Mouse (Mus musculus): ENCODE measurements around the gene Fuom. TPM values are rescaled to one million over a fixed set of nuclear protein-coding genes. Genes with fewer than 3 reads are reported as not detected.
"Not testable (repeated sequence)": the region's sequence is repeated elsewhere in the genome, so short reads cannot be mapped to it uniquely, and the experiment has no call there.

The Fuom gene
- polyA plus RNA-seq (2014; fragmentation: Nextera tagmentation; extraction: Ambion mirVana) = 26.0 and 29.4 TPM in 2 replicates

- Histone ChIP-seq H3K9me3 (ENCODE audit: control insufficient read depth, low read length) (no peaks in the 10 kb centered on the region), H3K36me3 (ENCODE audit: control insufficient read depth, insufficient read depth, low read length) (peaks cover 22% of the 10 kb centered on the region), H3K4me3 (ENCODE audit: low read depth, low read length) (peak within 1 kb of the TSS; percentile 48), H3K4me2 (ENCODE audit: low read depth, low read length) (peak within 1 kb of the TSS; percentile 76), H3K27me3 (replicated peaks; ENCODE audit: control insufficient read depth, insufficient read depth, low read length) (no peaks in the 10 kb centered on the region), H3K9ac (ENCODE audit: low read depth, low read length) (peak within 1 kb of the TSS; percentile 67), H3K27ac (replicated peaks; ENCODE audit: low read depth, low read length) (no peak within 1 kb of the TSS), H3K4me1 (ENCODE audit: control insufficient read depth, insufficient read depth, low read length) (peaks cover 5% of the 10 kb centered on the region; the same call in 1 of the 2 replicates)
- peak; percentile 89 for DNase-seq (ENCODE audit: low spot score)
- under 1% methylated on average over 26 of the region's 30 CpGs for WGBS
- peak; percentile 94 for ATAC-seq (ENCODE audit: low read depth)
Measured at GRCm38 (mm10) chr7:140101993-140102860, at the start of gene Fuom. Gene Fuom (minus strand): TSS chr7:140102441.

GRCm38 (mm10) chr7:140144550-140144949 lies 42.3 kb upstream of the Fuom start:
- Histone ChIP-seq H3K27me3 (replicated peaks; ENCODE audit: control insufficient read depth, insufficient read depth, low read length) (no peaks in the 10 kb centered on the region), H3K36me3 (ENCODE audit: control insufficient read depth, insufficient read depth, low read length) (peaks cover 6% of the 10 kb centered on the region; the same call in 1 of the 2 replicates), H3K9ac (ENCODE audit: low read depth, low read length) (no peak overlapping the region), H3K27ac (replicated peaks; ENCODE audit: low read depth, low read length) (no peak overlapping the region), H3K4me1 (ENCODE audit: control insufficient read depth, insufficient read depth, low read length) (no peaks in the 10 kb centered on the region), H3K4me3 (ENCODE audit: low read depth, low read length) (no peak overlapping the region), H3K4me2 (ENCODE audit: low read depth, low read length) (no peak overlapping the region), H3K9me3 (ENCODE audit: control insufficient read depth, low read length) (no peaks in the 10 kb centered on the region)
- ATAC-seq (ENCODE audit: low read depth) (no peak), DNase-seq (ENCODE audit: low spot score) (no peak)
- 92% methylated on average over 4 of the region's 4 CpGs for WGBS

DNA sequence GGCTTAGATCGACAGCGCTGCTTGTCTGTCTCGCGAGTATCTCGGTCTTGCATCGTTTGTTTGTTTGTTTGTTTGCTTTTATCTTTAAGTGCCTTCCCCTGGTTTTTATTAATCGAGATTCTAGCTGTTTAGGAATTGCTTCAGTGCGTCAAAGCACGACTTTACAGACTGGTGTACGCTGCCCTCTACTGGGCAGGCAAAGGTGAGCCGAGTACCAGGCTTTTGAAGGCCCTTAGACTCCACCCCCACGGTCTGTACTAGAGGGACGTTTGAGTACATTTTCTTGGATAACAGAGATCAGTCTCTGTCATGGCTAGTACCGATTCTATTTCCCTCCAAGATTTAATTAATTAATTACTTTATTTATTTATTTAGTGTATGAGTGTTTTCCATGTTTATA lies 39.1 kb upstream of the Fuom start:
- 5% methylated on average over 14 of the region's 14 CpGs for WGBS
- DNase-seq (ENCODE audit: low spot score) = peak; percentile 69
- no peak for ATAC-seq (ENCODE audit: low read depth)

DNA sequence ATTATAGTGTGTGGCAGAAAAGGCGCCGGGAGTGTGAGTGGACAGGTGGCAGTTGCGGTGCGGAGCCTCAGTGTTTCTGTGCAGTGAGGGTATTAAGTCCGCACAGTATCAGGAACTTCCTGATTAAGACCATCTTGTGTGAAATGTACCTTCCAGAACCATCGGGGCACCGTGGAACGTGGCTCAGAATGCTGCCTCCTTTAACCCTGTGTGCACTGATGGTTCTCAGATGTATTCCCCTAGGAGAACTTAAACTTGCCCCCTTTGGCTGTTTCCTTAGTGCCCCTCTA lies 35.7 kb upstream of the Fuom start:
- H3K4me3 ChIP-seq (ENCODE audit: low read depth, low read length) = peak overlapping the region; percentile 78
- no peak for DNase-seq (ENCODE audit: low spot score)
- peaks cover 4% of the 10 kb centered on the region for H3K4me1 ChIP-seq (ENCODE audit: control insufficient read depth, insufficient read depth, low read length)
- H3K36me3 ChIP-seq (ENCODE audit: control insufficient read depth, insufficient read depth, low read length) = peaks cover 12% of the 10 kb centered on the region; the same call in 1 of the 2 replicates
- no peaks in the 10 kb centered on the region for H3K9me3 ChIP-seq (ENCODE audit: control insufficient read depth, low read length)
- no peaks in the 10 kb centered on the region for H3K27me3 ChIP-seq (replicated peaks; ENCODE audit: control insufficient read depth, insufficient read depth, low read length)
- H3K9ac ChIP-seq (ENCODE audit: low read depth, low read length) = peak overlapping the region; percentile 88
- peak overlapping the region; percentile 70 for H3K27ac ChIP-seq (replicated peaks; ENCODE audit: low read depth, low read length)
- ATAC-seq (ENCODE audit: low read depth) = no peak
- WGBS = 0% methylated on average over 8 of the region's 8 CpGs
- peak overlapping the region; percentile 93 for H3K4me2 ChIP-seq (ENCODE audit: low read depth, low read length)

More for the DNA sequence above, 39.1 kb upstream of the Fuom start:
- no peaks in the 10 kb centered on the region for H3K9me3 ChIP-seq (ENCODE audit: control insufficient read depth, low read length)
- H3K27me3 ChIP-seq (replicated peaks; ENCODE audit: control insufficient read depth, insufficient read depth, low read length) = no peaks in the 10 kb centered on the region
- peaks cover 4% of the 10 kb centered on the region for H3K4me1 ChIP-seq (ENCODE audit: control insufficient read depth, insufficient read depth, low read length)
- H3K4me3 ChIP-seq (ENCODE audit: low read depth, low read length) = no peak overlapping the region
- H3K27ac ChIP-seq (replicated peaks; ENCODE audit: low read depth, low read length) = no peak overlapping the region
- H3K36me3 ChIP-seq (ENCODE audit: control insufficient read depth, insufficient read depth, low read length) = no peaks in the 10 kb centered on the region
- no peak overlapping the region for H3K4me2 ChIP-seq (ENCODE audit: low read depth, low read length)
- no peak overlapping the region for H3K9ac ChIP-seq (ENCODE audit: low read depth, low read length)

GRCm38 (mm10) chr7:140137135-140138020 lies 35.1 kb upstream of the Fuom start, which contains the start of gene Mtg1:
Gene Mtg1 (plus strand): TSS chr7:140137564.
- peak within 1 kb of the TSS; percentile 70 for H3K27ac ChIP-seq (replicated peaks; ENCODE audit: low read depth, low read length)
- no peaks in the 10 kb centered on the region for H3K27me3 ChIP-seq (replicated peaks; ENCODE audit: control insufficient read depth, insufficient read depth, low read length)
- peak within 1 kb of the TSS; percentile 78 for H3K4me3 ChIP-seq (ENCODE audit: low read depth, low read length)
- WGBS = 2% methylated on average over 38 of the region's 39 CpGs
- H3K36me3 ChIP-seq (ENCODE audit: control insufficient read depth, insufficient read depth, low read length) = peaks cover 12% of the 10 kb centered on the region; the same call in 1 of the 2 replicates
- peak; percentile 97 for DNase-seq (ENCODE audit: low spot score)
- H3K9me3 ChIP-seq (ENCODE audit: control insufficient read depth, low read length) = no peaks in the 10 kb centered on the region
- peak within 1 kb of the TSS; percentile 93 for H3K4me2 ChIP-seq (ENCODE audit: low read depth, low read length)
- peak within 1 kb of the TSS; percentile 88 for H3K9ac ChIP-seq (ENCODE audit: low read depth, low read length)
- peak; percentile 99 for ATAC-seq (ENCODE audit: low read depth)
- H3K4me1 ChIP-seq (ENCODE audit: control insufficient read depth, insufficient read depth, low read length) = peaks cover 4% of the 10 kb centered on the region

GRCm38 (mm10) chr7:140135106-140135770 lies 33.0 kb upstream of the Fuom start:
- DNase-seq (ENCODE audit: low spot score) = no peak
- ATAC-seq (ENCODE audit: low read depth) = no peak
- Histone ChIP-seq H3K27me3 (replicated peaks; ENCODE audit: control insufficient read depth, insufficient read depth, low read length) (no peaks in the 10 kb centered on the region), H3K4me1 (ENCODE audit: control insufficient read depth, insufficient read depth, low read length) (peaks cover 4% of the 10 kb centered on the region), H3K4me2 (ENCODE audit: low read depth, low read length) (no peak overlapping the region), H3K9me3 (ENCODE audit: control insufficient read depth, low read length) (no peaks in the 10 kb centered on the region), H3K9ac (ENCODE audit: low read depth, low read length) (no peak overlapping the region), H3K36me3 (ENCODE audit: control insufficient read depth, insufficient read depth, low read length) (peaks cover 19% of the 10 kb centered on the region), H3K4me3 (ENCODE audit: low read depth, low read length) (no peak overlapping the region), H3K27ac (replicated peaks; ENCODE audit: low read depth, low read length) (no peak overlapping the region)
- 87% methylated on average over 5 of the region's 5 CpGs for whole genome bisulfite sequencing

- not testable (repeated sequence) for H3K4me2 ChIP-seq (ENCODE audit: low read depth, low read length); H3K9me3 ChIP-seq (ENCODE audit: control insufficient read depth, low read length); H3K27ac ChIP-seq (replicated peaks; ENCODE audit: low read depth, low read length); H3K9ac ChIP-seq (ENCODE audit: low read depth, low read length); H3K4me1 ChIP-seq (ENCODE audit: control insufficient read depth, insufficient read depth, low read length); DNase-seq (ENCODE audit: low spot score); H3K27me3 ChIP-seq (replicated peaks; ENCODE audit: control insufficient read depth, insufficient read depth, low read length); ATAC-seq (ENCODE audit: low read depth); H3K4me3 ChIP-seq (ENCODE audit: low read depth, low read length)
- WGBS = 97% methylated on average over 5 of the region's 7 CpGs
- H3K36me3 ChIP-seq (ENCODE audit: control insufficient read depth, insufficient read depth, low read length) = peaks cover 31% of the 10 kb centered on the region
Measured at GRCm38 (mm10) chr7:140134033-140134432, 31.8 kb upstream of the Fuom start.

- not testable (repeated sequence) for H3K9ac ChIP-seq (ENCODE audit: low read depth, low read length); ATAC-seq (ENCODE audit: low read depth); H3K4me2 ChIP-seq (ENCODE audit: low read depth, low read length); H3K4me3 ChIP-seq (ENCODE audit: low read depth, low read length); H3K9me3 ChIP-seq (ENCODE audit: control insufficient read depth, low read length); H3K4me1 ChIP-seq (ENCODE audit: control insufficient read depth, insufficient read depth, low read length); H3K27ac ChIP-seq (replicated peaks; ENCODE audit: low read depth, low read length); H3K27me3 ChIP-seq (replicated peaks; ENCODE audit: control insufficient read depth, insufficient read depth, low read length); DNase-seq (ENCODE audit: low spot score)
- peaks cover 31% of the 10 kb centered on the region for H3K36me3 ChIP-seq (ENCODE audit: control insufficient read depth, insufficient read depth, low read length)
- 88% methylated on average over 7 of the region's 7 CpGs for WGBS
Measured at GRCm38 (mm10) chr7:140132184-140132583, 29.9 kb upstream of the Fuom start.

Data from embryonic facial prominence, embryonic 14.5 days (tissue).